Mouse (Mus musculus) limb, embryonic 14.5 days (tissue): ENCODE measurements around the gene Zc3h10. TPM values are rescaled to one million over a fixed set of nuclear protein-coding genes. Genes with fewer than 3 reads are reported as not detected.

Experiments used
- ATAC-seq: fragments of 200-750 bp; cut with Nextera tagmentation; 2 replicates; pipeline ENCODE4 v1.8.0; 2017; ENCODE audit warnings: low read depth, moderate number of reproducible peaks, moderate TSS enrichment; ENCODE audit not compliant: low FRiP score
- DNase-seq: peaks from one replicate; pipeline ENCODE4 v3.0.0-alpha.2; 2015; ENCODE audit warnings: low spot score
- H3K27ac ChIP-seq: fragments of 300-500 bp; sonication (generic); replicated peaks from 2 replicates; pipeline ENCODE4 v1.5.1; 2014; ENCODE audit warnings: low read depth, mild to moderate bottlenecking, low read length, moderate library complexity, mixed read lengths
- H3K27me3 ChIP-seq: fragments of 300-500 bp; sonication (generic); 2 replicates; pipeline ENCODE4 v1.6.1; 2014; ENCODE audit warnings: low read length, mixed read lengths; ENCODE audit not compliant: control insufficient read depth, insufficient read depth
- H3K36me3 ChIP-seq: fragments of 300-500 bp; sonication (generic); 2 replicates; pipeline ENCODE4 v1.6.1; 2014; ENCODE audit warnings: mild to moderate bottlenecking, low read length, moderate library complexity, mixed read lengths; ENCODE audit not compliant: control insufficient read depth, insufficient read depth
- H3K4me1 ChIP-seq: fragments of 300-500 bp; sonication (generic); 2 replicates; pipeline ENCODE4 v1.6.1; 2014; ENCODE audit warnings: antibody characterized with exemption, low read length, mixed read lengths; ENCODE audit not compliant: control insufficient read depth, insufficient read depth
- H3K4me2 ChIP-seq: fragments of 300-500 bp; sonication (generic); replicated peaks from 2 replicates; pipeline ENCODE4 v1.6.1; 2014; ENCODE audit warnings: low read depth, mild to moderate bottlenecking, low read length, moderate library complexity; ENCODE audit not compliant: severe bottlenecking
- H3K4me3 ChIP-seq: fragments of 300-500 bp; sonication (generic); replicated peaks from 2 replicates; pipeline ENCODE4 v1.5.1; 2014; ENCODE audit warnings: low read length
- H3K9ac ChIP-seq: fragments of 300-500 bp; sonication (generic); 2 replicates; pipeline ENCODE4 v1.6.1; 2014; ENCODE audit warnings: mild to moderate bottlenecking, low read depth, low read length, moderate library complexity; ENCODE audit not compliant: severe bottlenecking
- H3K9me3 ChIP-seq: fragments of 300-500 bp; sonication (generic); 2 replicates; pipeline ENCODE4 v1.6.1; 2016; ENCODE audit warnings: low read length; ENCODE audit not compliant: control insufficient read depth
- POLR2A ChIP-seq: fragments of 200-500 bp; IDR thresholded peaks from 2 replicates; pipeline ENCODE4 v1.8.0; 2012; ENCODE audit warnings: inconsistent platforms, mild to moderate bottlenecking, moderate library complexity, borderline replicate concordance; ENCODE audit not compliant: insufficient read depth, insufficient read length; ENCODE audit errors: extremely low read depth
- WGBS: fragments of 180-500 bp; shearing (Covaris S2); extraction: QIAGEN DNeasy Blood & Tissue Kit; methylation state at CpG from one replicate; pipeline ENCODE4 v1.1.7; 2014; 5-methylcytosine and 5-hydroxymethylcytosine counted together
- polyA plus RNA-seq, 2 experiments: library from polyadenylated mRNA; depleted of rRNA in 1 of 2; stranded (reverse) in 1 of 2; unstranded in 1 of 2; fragments of >200 nt; fragmentation: Nextera tagmentation in 1 of 2; extraction: Ambion mirVana in 1 of 2; gene quantifications; 2 replicates each; pipeline versions ENCODE4 v1.2.1 to v1.2.3; 2012 to 2014

Gene Zc3h10
- polyA plus RNA-seq (2012; rRNA removed) (15.2 and 17.2 TPM in 2 replicates), polyA plus RNA-seq (2014; fragmentation: Nextera tagmentation; extraction: Ambion mirVana) (13.7 and 14.5 TPM in 2 replicates)

DNA sequence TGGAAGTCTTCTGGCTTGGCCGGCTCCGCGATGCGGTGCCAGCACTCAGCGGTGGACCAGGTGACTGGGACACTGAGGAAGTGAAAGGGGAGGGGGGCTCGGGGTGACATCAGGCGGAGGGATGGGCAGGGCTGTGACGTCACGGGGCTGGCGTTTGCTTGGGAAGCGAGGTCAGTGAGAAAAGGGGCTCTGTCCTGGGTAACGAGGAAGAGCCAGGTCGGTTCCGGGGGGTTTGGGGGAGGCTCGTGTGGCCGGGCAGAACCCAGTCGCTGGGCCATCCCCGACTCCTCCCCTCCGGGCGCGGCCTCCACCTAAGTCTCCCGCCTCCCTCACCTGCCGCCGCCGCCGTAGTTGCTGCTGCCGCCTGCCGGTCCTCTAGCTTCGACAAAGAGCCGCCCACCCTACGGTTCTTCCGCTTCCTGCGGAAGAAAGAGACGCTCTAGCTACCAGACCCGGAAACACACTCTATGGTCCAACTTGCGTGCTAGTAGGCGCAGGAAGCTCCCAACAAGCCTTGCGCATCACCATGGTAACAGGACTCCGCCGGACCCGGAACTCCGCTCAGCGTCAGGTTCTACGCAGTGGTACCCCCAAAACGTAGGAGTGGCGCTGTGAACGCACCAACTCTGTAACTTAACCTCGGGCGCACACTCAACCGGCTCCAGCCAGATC is at the start of gene Zc3h10:
Gene Zc3h10, minus strand, starts transcription at position 414 of the 672 bp plus-strand sequence.
- DNase-seq = peak; percentile 99
- H3K4me2 ChIP-seq = peak within 1 kb of the TSS; percentile 67
- H3K9ac ChIP-seq = peak within 1 kb of the TSS; percentile 93
- peaks cover 28% of the 10 kb centered on the region for H3K36me3 ChIP-seq
- no peak for TF ChIP-seq POLR2A
- H3K4me3 ChIP-seq = peak within 1 kb of the TSS; percentile 86
- no peaks in the 10 kb centered on the region for H3K9me3 ChIP-seq
- H3K4me1 ChIP-seq = peaks cover 6% of the 10 kb centered on the region; the same call in 1 of the 2 replicates
- WGBS = 0% methylated on average over 41 of the region's 50 CpGs
- peak within 1 kb of the TSS; percentile 97 for H3K27ac ChIP-seq
- peak; percentile 84 for ATAC-seq
- no peaks in the 10 kb centered on the region for H3K27me3 ChIP-seq

DNA sequence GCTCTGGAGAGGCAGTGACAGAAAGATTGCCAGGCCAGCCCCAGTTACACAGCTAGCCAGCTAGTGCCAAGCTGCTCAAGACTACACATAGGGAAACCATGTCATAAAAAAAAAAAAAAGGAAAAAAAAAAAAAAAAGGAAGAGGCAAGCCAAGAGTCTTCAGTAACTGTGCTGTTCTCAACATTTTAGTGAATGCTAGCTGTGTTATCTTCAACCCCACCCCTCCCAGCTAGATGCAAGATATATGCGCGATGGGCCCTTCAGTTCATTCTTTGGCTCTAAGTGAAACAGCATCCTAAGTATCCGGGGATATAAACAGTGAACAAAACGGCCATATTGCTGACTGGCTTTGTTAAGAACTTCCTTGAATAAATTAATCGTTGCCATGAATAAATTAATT is 45.2 kb upstream of the Zc3h10 start:
- Histone ChIP-seq H3K4me2 (no peak overlapping the region), H3K4me1 (peaks cover 6% of the 10 kb centered on the region; the same call in 1 of the 2 replicates), H3K9me3 (no peaks in the 10 kb centered on the region), H3K9ac (no peak overlapping the region), H3K27ac (no peak overlapping the region), H3K27me3 (peaks cover 21% of the 10 kb centered on the region), H3K4me3 (no peak overlapping the region), H3K36me3 (no peaks in the 10 kb centered on the region)
- DNase-seq (no peak), ATAC-seq (no peak)
- 77% methylated on average over 5 of the region's 5 CpGs for WGBS
- TF ChIP-seq POLR2A = no peak

DNA sequence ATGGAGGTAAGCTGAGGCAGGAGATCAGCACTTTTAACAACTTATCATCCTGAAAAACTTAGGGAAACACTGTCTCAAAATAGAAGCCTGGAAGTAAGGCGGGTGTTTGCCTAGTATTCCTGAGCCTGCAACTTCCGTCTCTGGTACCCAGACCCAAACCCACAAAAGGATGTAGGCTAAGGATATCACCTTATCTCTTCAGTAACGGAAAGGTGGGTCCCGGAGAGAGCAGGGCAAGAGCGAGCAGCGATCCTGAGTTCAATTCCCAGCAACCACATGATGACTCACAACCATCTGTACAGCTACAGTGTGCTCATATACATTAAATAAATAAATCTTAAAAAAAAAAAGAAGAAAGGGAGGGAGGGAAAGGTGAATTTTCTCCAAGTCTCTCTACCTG is 43.9 kb upstream of the Zc3h10 start:
- no peak overlapping the region for H3K27ac ChIP-seq
- no peaks in the 10 kb centered on the region for H3K36me3 ChIP-seq
- H3K9me3 ChIP-seq = no peaks in the 10 kb centered on the region
- ATAC-seq (no peak), DNase-seq (no peak)
- H3K9ac ChIP-seq = no peak overlapping the region
- H3K4me3 ChIP-seq = no peak overlapping the region
- H3K27me3 ChIP-seq = peaks cover 28% of the 10 kb centered on the region
- H3K4me2 ChIP-seq = no peak overlapping the region
- peaks cover 7% of the 10 kb centered on the region; the same call in 1 of the 2 replicates for H3K4me1 ChIP-seq
- 92% methylated on average over 6 of the region's 6 CpGs for WGBS
- TF ChIP-seq POLR2A = no peak

DNA sequence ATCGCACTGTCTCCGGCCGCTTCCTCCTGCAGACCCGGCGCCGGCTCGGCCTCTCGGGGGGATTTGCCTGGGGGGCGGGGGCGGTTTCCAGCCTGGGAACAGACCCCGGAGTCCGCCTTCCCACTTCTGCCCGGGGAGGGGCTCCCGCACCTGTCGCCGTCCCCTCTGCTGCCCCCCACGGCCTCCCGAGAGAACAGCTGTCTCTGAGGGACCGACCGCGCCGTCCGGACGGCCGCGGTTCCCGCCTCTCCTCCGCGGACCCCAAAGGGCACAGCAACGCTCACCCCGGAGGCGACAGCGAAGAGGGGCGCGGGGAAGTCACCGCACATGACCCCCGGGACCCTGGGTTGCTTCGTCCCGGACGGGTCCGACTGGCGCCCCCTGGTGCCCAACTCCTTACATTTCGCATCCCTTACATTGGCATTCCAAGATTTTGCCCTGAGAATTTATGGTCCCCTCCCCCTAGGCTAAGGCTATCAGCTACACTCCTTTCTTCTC is 42.7 kb upstream of the Zc3h10 start:
- TF ChIP-seq POLR2A = no peak
- peak overlapping the region; percentile 99 for H3K4me2 ChIP-seq
- H3K4me1 ChIP-seq = peaks cover 7% of the 10 kb centered on the region; the same call in 1 of the 2 replicates
- peak; percentile 72 for DNase-seq
- peak overlapping the region; percentile 62 for H3K4me3 ChIP-seq
- no peaks in the 10 kb centered on the region for H3K36me3 ChIP-seq
- peak overlapping the region; percentile 55 for H3K9ac ChIP-seq
- peaks cover 31% of the 10 kb centered on the region for H3K27me3 ChIP-seq
- peak overlapping the region; percentile 67 for H3K27ac ChIP-seq
- ATAC-seq = peak; percentile 64
- no peaks in the 10 kb centered on the region for H3K9me3 ChIP-seq
- WGBS = under 1% methylated on average over 31 of the region's 43 CpGs

DNA sequence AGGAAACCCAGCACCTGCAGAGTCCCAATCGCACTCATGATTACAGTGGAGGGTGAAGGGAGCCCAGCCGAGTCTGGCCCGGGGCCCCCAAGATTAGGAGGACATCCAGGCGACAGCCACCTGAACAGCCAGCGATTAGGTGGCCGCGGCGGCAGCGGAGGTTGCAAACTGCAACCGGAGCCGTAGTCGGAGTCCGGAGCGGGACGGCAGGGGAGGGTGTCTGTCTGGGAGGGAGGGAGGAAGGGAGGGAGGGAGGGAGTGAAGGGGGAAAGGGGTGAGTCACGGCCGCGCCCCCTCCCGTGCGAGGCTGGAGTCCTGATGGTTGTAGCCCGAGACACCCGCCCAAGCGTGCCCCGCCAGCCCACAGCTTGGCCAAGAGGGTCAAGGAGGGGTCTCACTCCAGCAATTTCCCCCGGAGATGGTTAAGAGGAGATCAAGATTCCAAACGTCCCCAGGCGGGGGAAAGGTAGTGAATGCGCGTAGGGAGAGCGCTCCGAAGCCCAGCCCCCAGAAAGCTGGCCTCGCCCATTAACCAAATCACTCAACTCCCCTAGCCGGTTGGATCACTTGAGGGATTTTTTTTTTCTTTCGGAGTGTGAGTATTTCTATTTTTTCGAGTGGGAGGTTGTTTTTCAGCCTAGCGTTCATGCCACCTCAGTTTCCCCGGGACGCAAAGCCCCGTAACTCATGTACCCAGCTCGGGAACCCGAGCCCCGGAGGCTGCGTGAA is 42.1 kb upstream of the Zc3h10 start, which contains the start of gene Erbb3:
Gene Erbb3, minus strand, starts transcription at position 189 of the 729 bp plus-strand sequence.
- TF ChIP-seq POLR2A = no peak
- peaks cover 31% of the 10 kb centered on the region for H3K27me3 ChIP-seq
- WGBS = under 1% methylated on average over 43 of the region's 43 CpGs
- peak; percentile 73 for ATAC-seq
- H3K4me1 ChIP-seq = peaks cover 7% of the 10 kb centered on the region; the same call in 1 of the 2 replicates
- peak; percentile 67 for DNase-seq
- peak within 1 kb of the TSS; percentile 67 for H3K27ac ChIP-seq
- peak within 1 kb of the TSS; percentile 99 for H3K4me2 ChIP-seq
- no peaks in the 10 kb centered on the region for H3K9me3 ChIP-seq
- peak within 1 kb of the TSS; percentile 62 for H3K4me3 ChIP-seq
- peak within 1 kb of the TSS; percentile 55 for H3K9ac ChIP-seq
- no peaks in the 10 kb centered on the region for H3K36me3 ChIP-seq
